Mouse (Mus musculus): Measurements from ENCODE around the gene Iqsec3.

The Iqsec3 gene

GRCm38 (mm10) chr6:121473093-121473821 lies at the start of gene Iqsec3:
Gene Iqsec3, minus strand, starts transcription at chr6:121473678.
- peak; percentile 18 for DNase-seq

- DNase-seq, result no peak
Observed at GRCm38 (mm10) chr6:121522106-121522705, 48.7 kb upstream of the Iqsec3 start.

- no peak for DNase-seq
Observed at GRCm38 (mm10) chr6:121521030-121521429, 47.6 kb upstream of the Iqsec3 start.

GRCm38 (mm10) chr6:121519896-121520295 lies 46.4 kb upstream of the Iqsec3 start:
- DNase-seq, result no peak

- DNase-seq, result no peak
Observed at GRCm38 (mm10) chr6:121519266-121519810, 45.9 kb upstream of the Iqsec3 start.

GRCm38 (mm10) chr6:121517726-121518125 lies 44.2 kb upstream of the Iqsec3 start:
- no peak for DNase-seq

GRCm38 (mm10) chr6:121510381-121510780 lies 36.9 kb upstream of the Iqsec3 start:
- no peak for DNase-seq

- no peak for DNase-seq
Observed at GRCm38 (mm10) chr6:121509871-121510270, 36.4 kb upstream of the Iqsec3 start.

GRCm38 (mm10) chr6:121508266-121508665 lies 34.8 kb upstream of the Iqsec3 start:
- DNase-seq, result no peak

- DNase-seq, result no peak
Observed at GRCm38 (mm10) chr6:121501044-121501638, 27.7 kb upstream of the Iqsec3 start.

GRCm38 (mm10) chr6:121499856-121500255 lies 26.4 kb upstream of the Iqsec3 start:
- DNase-seq, result no peak

- DNase-seq, result no peak
Observed at GRCm38 (mm10) chr6:121498819-121499535, 25.5 kb upstream of the Iqsec3 start.

- DNase-seq, result no peak
Observed at GRCm38 (mm10) chr6:121495606-121496005, 22.1 kb upstream of the Iqsec3 start.

GRCm38 (mm10) chr6:121495026-121495425 lies 21.5 kb upstream of the Iqsec3 start:
- DNase-seq, result no peak

GRCm38 (mm10) chr6:121494319-121494718 lies 20.8 kb upstream of the Iqsec3 start:
- no peak for DNase-seq

- DNase-seq, result no peak
Observed at GRCm38 (mm10) chr6:121491339-121491738, 17.9 kb upstream of the Iqsec3 start.

- DNase-seq, result no peak
Observed at GRCm38 (mm10) chr6:121472273-121472672, 1.2 kb downstream of the Iqsec3 start.

- DNase-seq, result no peak
Observed at GRCm38 (mm10) chr6:121468235-121468634, 5.2 kb downstream of the Iqsec3 start.

- no peak for DNase-seq
Observed at GRCm38 (mm10) chr6:121462628-121463340, 10.7 kb downstream of the Iqsec3 start.

- no peak for DNase-seq
Observed at GRCm38 (mm10) chr6:121457381-121457780, 16.1 kb downstream of the Iqsec3 start.

GRCm38 (mm10) chr6:121456651-121457050 lies 16.8 kb downstream of the Iqsec3 start:
- no peak for DNase-seq
